Mouse (Mus musculus): ENCODE measurements around the gene Ccdc167. TPM values are rescaled to one million over a fixed set of nuclear protein-coding genes. Genes with fewer than 3 reads are reported as not detected.

Gene Ccdc167
- polyA plus RNA-seq, 1 experiment = 4.5 TPM

GRCm38 (mm10) chr17:29679038-29679767, 37.6 kb downstream of the Ccdc167 start:
- no peak for TF ChIP-seq GATA1 (IDR thresholded peaks at IDR 0.05; ENCODE audit: low read length)

GRCm38 (mm10) chr17:29678526-29678925, 38.3 kb downstream of the Ccdc167 start:
- TF ChIP-seq GATA1 (IDR thresholded peaks at IDR 0.05; ENCODE audit: low read length) = no peak

DNA sequence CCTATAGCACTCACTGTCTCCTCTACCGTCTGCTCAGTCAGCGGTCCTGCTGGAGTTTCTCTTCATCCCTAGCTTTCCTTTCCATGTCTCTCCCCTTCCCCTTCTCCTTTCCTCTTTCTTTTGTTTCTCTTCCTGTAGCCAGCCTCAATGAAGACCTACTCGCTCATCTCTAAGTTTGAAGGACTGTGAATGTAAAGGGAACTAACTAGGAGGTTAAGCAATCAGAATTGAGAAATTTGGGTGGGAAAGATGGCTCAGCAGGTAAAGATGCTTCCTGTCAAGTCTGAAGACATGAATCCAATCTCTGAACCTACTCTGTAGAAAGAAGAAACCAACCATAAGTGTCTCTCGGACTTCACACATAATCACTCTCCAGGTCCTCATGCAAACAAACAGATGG, 43.5 kb downstream of the Ccdc167 start:
- no peak for TF ChIP-seq GATA1 (IDR thresholded peaks at IDR 0.05; ENCODE audit: low read length)

GRCm38 (mm10) chr17:29671021-29671420, 45.8 kb downstream of the Ccdc167 start:
- TF ChIP-seq GATA1 (IDR thresholded peaks at IDR 0.05; ENCODE audit: low read length) = no peak

- no peak for TF ChIP-seq GATA1 (IDR thresholded peaks at IDR 0.05; ENCODE audit: low read length)
Measured at GRCm38 (mm10) chr17:29669936-29670335, 46.9 kb downstream of the Ccdc167 start.

DNA sequence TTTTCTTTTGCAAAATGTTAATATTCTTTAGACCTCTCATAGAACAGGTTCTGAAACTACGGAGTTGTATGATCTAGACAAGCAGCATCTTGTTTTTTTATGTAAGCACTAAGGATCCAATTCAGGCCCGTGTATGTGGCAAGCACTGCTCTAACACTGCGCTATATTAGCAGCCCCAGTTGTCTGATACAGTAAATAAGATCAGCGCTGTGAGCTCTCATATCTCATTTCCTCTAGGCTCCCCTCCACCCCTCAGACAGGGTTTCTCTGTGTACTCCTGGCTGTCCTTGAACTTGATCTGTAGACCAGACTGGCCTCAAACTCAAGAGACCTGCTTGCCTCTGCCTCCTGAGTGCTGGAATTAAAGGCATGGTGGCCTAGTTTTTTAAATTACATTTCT, 47.8 kb downstream of the Ccdc167 start:
- no peak for TF ChIP-seq GATA1 (IDR thresholded peaks at IDR 0.05; ENCODE audit: low read length)

GRCm38 (mm10) chr17:29668051-29668986, 48.5 kb downstream of the Ccdc167 start:
- TF ChIP-seq GATA1 (IDR thresholded peaks at IDR 0.05; ENCODE audit: low read length) = no peak

GRCm38 (mm10) chr17:29662145-29662544, 54.7 kb downstream of the Ccdc167 start:
- no peak for TF ChIP-seq GATA1 (IDR thresholded peaks at IDR 0.05; ENCODE audit: low read length)

DNA sequence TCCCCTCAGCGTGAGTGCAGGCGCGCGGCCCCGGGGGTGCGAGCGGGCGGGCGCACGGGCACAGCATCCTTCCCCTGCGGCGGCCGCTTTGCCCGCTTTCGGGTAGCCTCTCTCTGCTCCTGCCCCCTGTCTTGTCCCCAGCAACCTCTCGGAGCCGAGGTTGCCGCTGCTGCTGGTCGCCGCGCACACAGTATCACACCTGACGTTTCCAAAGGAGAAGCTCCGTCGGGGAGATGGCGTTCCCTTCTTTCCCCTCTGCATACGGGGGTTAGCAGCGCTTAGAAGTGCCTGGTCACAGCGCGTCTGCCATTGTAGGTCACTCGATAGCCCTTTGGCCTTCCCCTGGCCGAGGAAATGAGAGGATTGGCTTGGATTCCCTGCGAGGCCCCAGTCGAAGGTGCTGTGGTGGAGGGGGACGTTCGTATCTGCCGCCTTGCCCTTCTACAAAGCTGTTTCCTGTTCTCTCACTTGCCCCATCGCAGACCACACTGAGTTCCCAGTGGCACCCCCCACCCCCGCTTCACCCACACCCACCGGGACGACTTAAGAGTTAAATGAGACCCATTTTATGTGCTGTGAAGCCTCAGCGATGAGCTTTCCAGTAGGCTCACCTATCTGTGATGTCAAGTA, 56.0 kb downstream of the Ccdc167 start:
- TF ChIP-seq GATA1 (IDR thresholded peaks at IDR 0.05; ENCODE audit: low read length) = no peak

DNA sequence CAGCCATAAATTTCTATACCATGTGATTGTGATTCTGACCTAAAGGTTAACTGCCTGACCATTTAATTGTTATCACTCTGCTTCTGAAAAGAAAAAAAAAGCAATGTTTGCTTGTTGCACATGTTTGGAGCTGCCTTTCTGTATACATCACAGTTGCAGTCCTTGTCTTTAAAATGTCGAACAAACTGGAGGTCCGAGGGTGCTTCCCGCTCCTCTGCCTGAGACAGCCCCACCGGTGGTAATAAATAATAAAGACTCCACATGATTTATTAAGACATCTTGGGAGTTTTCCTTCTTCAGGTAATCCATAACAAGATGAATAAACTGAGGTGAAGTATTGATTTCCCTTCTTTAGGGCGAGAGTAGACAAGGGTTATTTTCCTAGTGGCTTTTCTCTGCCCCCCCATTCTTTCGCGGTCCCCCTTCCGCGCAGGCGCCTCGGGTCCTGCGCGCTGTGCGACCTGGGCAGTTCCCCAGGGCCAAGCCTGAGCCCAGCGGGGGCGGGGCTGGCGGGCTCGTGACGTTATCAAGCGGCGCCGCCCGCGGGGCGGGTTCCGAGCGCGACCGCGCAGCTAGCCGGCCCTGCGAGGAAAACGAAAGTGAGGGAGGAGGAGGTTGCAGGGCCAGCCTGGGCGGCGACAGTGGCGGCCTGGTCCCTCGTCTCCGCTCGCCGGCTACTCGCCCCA, 56.6 kb downstream of the Ccdc167 start, which contains the start of gene Cmtr1:
Cmtr1 (plus strand) TSS at position 520 of the 686 bp plus-strand sequence.
- TF ChIP-seq GATA1 (IDR thresholded peaks at IDR 0.05; ENCODE audit: low read length) = no peak

- peak; percentile 92 for TF ChIP-seq GATA1 (IDR thresholded peaks at IDR 0.05; ENCODE audit: low read length)
Measured at GRCm38 (mm10) chr17:29658249-29658648, 58.6 kb downstream of the Ccdc167 start.

DNA sequence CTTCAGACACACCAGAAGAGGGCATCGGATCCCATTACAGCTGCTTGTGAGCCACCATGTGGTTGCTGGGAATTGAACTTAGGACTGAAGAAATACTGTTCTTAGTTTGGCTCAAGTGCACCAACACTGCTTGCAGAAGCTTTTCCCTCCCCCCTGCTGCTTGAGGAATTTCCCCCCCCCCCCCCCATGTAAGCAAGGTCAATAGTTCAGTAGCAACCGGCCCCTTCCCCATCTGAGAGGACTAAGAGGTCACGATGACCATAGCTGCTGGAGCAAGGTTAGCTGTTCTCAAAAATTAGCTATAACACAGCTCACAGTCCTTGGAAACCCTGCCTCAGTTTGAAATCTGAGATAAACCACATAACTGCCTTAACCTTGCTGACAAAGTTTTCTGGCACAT, 74.6 kb downstream of the Ccdc167 start:
- TF ChIP-seq GATA1 (IDR thresholded peaks at IDR 0.05; ENCODE audit: low read length) = no peak

- TF ChIP-seq GATA1 (IDR thresholded peaks at IDR 0.05; ENCODE audit: low read length) = no peak
Measured at GRCm38 (mm10) chr17:29640971-29641370, 75.9 kb downstream of the Ccdc167 start.

GRCm38 (mm10) chr17:29637895-29638294, 78.9 kb downstream of the Ccdc167 start:
- TF ChIP-seq GATA1 (IDR thresholded peaks at IDR 0.05; ENCODE audit: low read length) = no peak

- TF ChIP-seq GATA1 (IDR thresholded peaks at IDR 0.05; ENCODE audit: low read length) = no peak
Measured at GRCm38 (mm10) chr17:29637377-29637776, 79.5 kb downstream of the Ccdc167 start.

Other genes with a start within 250 kb of the Ccdc167 start
- 96.2 and 112 TPM in 2 replicates for gene Pim1, start 226.3 kb downstream of the Ccdc167 start, polyA plus RNA-seq (2012)
- not detected in 2 replicates for gene Gm17657, start 167.4 kb downstream of the Ccdc167 start, polyA plus RNA-seq (2012)
- gene Tbc1d22b, start 167.3 kb downstream of the Ccdc167 start, polyA plus RNA-seq (2012) = 21.4 and 21.5 TPM in 2 replicates
- gene Tmem217, start 164.7 kb downstream of the Ccdc167 start, polyA plus RNA-seq (2012) = not detected in 2 replicates
- gene Rnf8, start 102.3 kb downstream of the Ccdc167 start, polyA plus RNA-seq (2012) = 16.7 and 24.3 TPM in 2 replicates
- 0.18 and 0.26 TPM in 2 replicates for gene Gm28043, start 102.2 kb downstream of the Ccdc167 start, polyA plus RNA-seq (2012)
- 78.6 and 86.6 TPM in 2 replicates for gene Cmtr1, start 56.4 kb downstream of the Ccdc167 start, polyA plus RNA-seq (2012)

Data from G1E-ER4 (cell line).